Comparison of ENCODE assay signal across 8 mouse cellular contexts in genomic region chr6:122560427-122560826, GRCm38 (mm10). TPM values are rescaled to one million over a fixed set of nuclear protein-coding genes. Genes with fewer than 3 reads are reported as not detected.
DNase-seq lines count a peak whose midpoint lies in the region; ATAC-seq and TF ChIP-seq lines count a peak whose summit lies in the region.

No protein-coding gene starts in this region.

- peak overlapping the region; percentile 20; the same call in 1 of the 2 replicates for H3K4me3 ChIP-seq in embryonic facial prominence, embryonic 13.5 days
- peak overlapping the region; percentile 18 for H3K4me3 ChIP-seq in limb, embryonic 13.5 days
- H3K4me3 ChIP-seq in midbrain, postnatal 0 days (ENCODE audit: low read depth, low read length) = no peak overlapping the region

- H3K27me3 ChIP-seq in embryonic facial prominence, embryonic 13.5 days = peaks cover 23% of the 10 kb centered on the region
- H3K27me3 ChIP-seq in limb, embryonic 13.5 days = peaks cover 18% of the 10 kb centered on the region
- H3K27me3 ChIP-seq in midbrain, postnatal 0 days (ENCODE audit: insufficient read depth, low read length) = no peaks in the 10 kb centered on the region

- TF ChIP-seq CTCF in midbrain, postnatal 0 days (IDR thresholded peaks at IDR 0.05) = peak; percentile 95

- no peak overlapping the region for H3K27ac ChIP-seq in embryonic facial prominence, embryonic 13.5 days
- H3K27ac ChIP-seq in limb, embryonic 13.5 days = no peak overlapping the region
- H3K27ac ChIP-seq in midbrain, postnatal 0 days (ENCODE audit: low read depth, low read length) = no peak overlapping the region

- DNase-seq in A20 (ENCODE audit: low read depth, low spot score) = peak; percentile 90
- peak; percentile 26 to 48 for DNase-seq in adrenal gland, postnatal 4 days (ENCODE audit: low spot score in 2 of 2)
- peak; percentile 63 for DNase-seq in heart, adult 8-10 months (ENCODE audit: low spot score)
- DNase-seq in kidney, adult 8-10 months = peak; percentile 55 to 77
- DNase-seq in midbrain, postnatal 0 days (ENCODE audit: low spot score) = peak; percentile 89
- DNase-seq in spleen, postnatal 10 days (ENCODE audit: low spot score in 2 of 2) = peak; percentile 62 to 82

- no peaks in the 10 kb centered on the region for H3K4me1 ChIP-seq in embryonic facial prominence, embryonic 13.5 days
- peaks cover 14% of the 10 kb centered on the region; the same call in 1 of the 2 replicates for H3K4me1 ChIP-seq in limb, embryonic 13.5 days
- no peaks in the 10 kb centered on the region for H3K4me1 ChIP-seq in midbrain, postnatal 0 days (ENCODE audit: insufficient read depth, low read length)

- no peak overlapping the region for H3K9ac ChIP-seq in embryonic facial prominence, embryonic 13.5 days
- no peak overlapping the region for H3K9ac ChIP-seq in limb, embryonic 13.5 days
- 0 out of 2 replicates have a peak overlapping the region, but pooled peaks have one; percentile 44 for H3K9ac ChIP-seq in midbrain, postnatal 0 days (replicated peaks; ENCODE audit: low read length, poor library complexity, severe bottlenecking)

- ATAC-seq in embryonic facial prominence, embryonic 13.5 days (ENCODE audit: insufficient number of reproducible peaks, insufficient read depth, low FRiP score, low TSS enrichment, low read depth) = no peak
- ATAC-seq in limb, embryonic 13.5 days (ENCODE audit: low FRiP score, low read depth) = 0 out of 2 replicates have a peak, but pooled peaks have one; percentile 24
- ATAC-seq in midbrain, postnatal 0 days (ENCODE audit: low FRiP score) = peak; percentile 36

- no peaks in the 10 kb centered on the region for H3K36me3 ChIP-seq in embryonic facial prominence, embryonic 13.5 days
- H3K36me3 ChIP-seq in limb, embryonic 13.5 days = no peaks in the 10 kb centered on the region
- no peaks in the 10 kb centered on the region for H3K36me3 ChIP-seq in midbrain, postnatal 0 days (ENCODE audit: insufficient read depth, low read length)

- H3K4me2 ChIP-seq in embryonic facial prominence, embryonic 13.5 days = peak overlapping the region; percentile 50
- H3K4me2 ChIP-seq in limb, embryonic 13.5 days (replicated peaks) = peak overlapping the region; percentile 53
- H3K4me2 ChIP-seq in midbrain, postnatal 0 days (ENCODE audit: low read depth, low read length, poor library complexity, severe bottlenecking) = peak overlapping the region; percentile 34

- 8% methylated on average over 16 of the region's 17 CpGs for WGBS in embryonic facial prominence, embryonic 13.5 days
- WGBS in limb, embryonic 13.5 days = 12% methylated on average over 17 of the region's 17 CpGs
- WGBS in midbrain, postnatal 0 days = 5% methylated on average over 17 of the region's 17 CpGs

- no peaks in the 10 kb centered on the region for H3K9me3 ChIP-seq in embryonic facial prominence, embryonic 13.5 days
- no peaks in the 10 kb centered on the region for H3K9me3 ChIP-seq in limb, embryonic 13.5 days
- H3K9me3 ChIP-seq in midbrain, postnatal 0 days (ENCODE audit: low read length) = no peaks in the 10 kb centered on the region

RNA-seq across cellular contexts. Expression of gene Aicda, which starts 6.8 kb away (rescaled TPM):
- total RNA-seq in adrenal gland, postnatal 4 days (2021) = not detected
- 0.11 TPM in 1 of 2 replicates, not detected in the other for polyA plus RNA-seq in embryonic facial prominence, embryonic 13.5 days (2015; fragmentation: Nextera tagmentation; extraction: Ambion mirVana)
- not detected for total RNA-seq in heart, adult 8-10 months (2022)
- polyA plus RNA-seq in limb, embryonic 13.5 days (2015; fragmentation: Nextera tagmentation; extraction: Ambion mirVana) = 0.32 and 0.43 TPM in 2 replicates
- 0.11 and 1.3 TPM in 2 replicates for total RNA-seq in midbrain, postnatal 0 days (2014; rRNA removed)
- polyA plus RNA-seq in midbrain, postnatal 0 days (2015; fragmentation: Nextera tagmentation; extraction: Ambion mirVana) = 0.49 and 0.53 TPM in 2 replicates

RNA-seq across cellular contexts. Expression of gene Apobec1, which starts 41.8 kb away (rescaled TPM):
- 10 to 100 TPM; 10.1 to 13.1 TPM for total RNA-seq in adrenal gland, postnatal 4 days (2021)
- 2.5 and 3.2 TPM in 2 replicates for polyA plus RNA-seq in embryonic facial prominence, embryonic 13.5 days (2015; fragmentation: Nextera tagmentation; extraction: Ambion mirVana)
- total RNA-seq in heart, adult 8-10 months (2022) = 1 to 10 TPM; 1.7 to 5.5 (median 4.9) TPM
- 2.4 and 3.7 TPM in 2 replicates for polyA plus RNA-seq in limb, embryonic 13.5 days (2015; fragmentation: Nextera tagmentation; extraction: Ambion mirVana)
- 0.88 and 0.90 TPM in 2 replicates for total RNA-seq in midbrain, postnatal 0 days (2014; rRNA removed)
- 1.7 and 2.1 TPM in 2 replicates for polyA plus RNA-seq in midbrain, postnatal 0 days (2015; fragmentation: Nextera tagmentation; extraction: Ambion mirVana)

RNA-seq across cellular contexts. Expression of gene Gdf3, which starts 49.5 kb away (rescaled TPM):
- total RNA-seq in adrenal gland, postnatal 4 days (2021) = not detected
- polyA plus RNA-seq in embryonic facial prominence, embryonic 13.5 days (2015; fragmentation: Nextera tagmentation; extraction: Ambion mirVana) = 0.17 TPM in 1 of 2 replicates, not detected in the other
- not detected for total RNA-seq in heart, adult 8-10 months (2022)
- 0.13 and 0.14 TPM in 2 replicates for polyA plus RNA-seq in limb, embryonic 13.5 days (2015; fragmentation: Nextera tagmentation; extraction: Ambion mirVana)
- not detected in 2 replicates for total RNA-seq in midbrain, postnatal 0 days (2014; rRNA removed)
- polyA plus RNA-seq in midbrain, postnatal 0 days (2015; fragmentation: Nextera tagmentation; extraction: Ambion mirVana) = not detected in 2 replicates

RNA-seq across cellular contexts. Expression of gene Mfap5, which starts 54.8 kb away (rescaled TPM):
- total RNA-seq in adrenal gland, postnatal 4 days (2021) = 10 to 100 TPM; 42.8 to 44.2 TPM
- 1.7 and 2.0 TPM in 2 replicates for polyA plus RNA-seq in embryonic facial prominence, embryonic 13.5 days (2015; fragmentation: Nextera tagmentation; extraction: Ambion mirVana)
- 10 to 100 TPM; 15.7 to 18.2 (median 18.0) TPM for total RNA-seq in heart, adult 8-10 months (2022)
- 6.6 and 6.8 TPM in 2 replicates for polyA plus RNA-seq in limb, embryonic 13.5 days (2015; fragmentation: Nextera tagmentation; extraction: Ambion mirVana)
- 1.9 and 2.5 TPM in 2 replicates for total RNA-seq in midbrain, postnatal 0 days (2014; rRNA removed)
- polyA plus RNA-seq in midbrain, postnatal 0 days (2015; fragmentation: Nextera tagmentation; extraction: Ambion mirVana) = 6.5 and 10.1 TPM in 2 replicates

Comparison
In these comparisons a context has a peak if more than half of its experiments do, and no peak if none do; other contexts are left out.
1. DNase-seq: peak in every context shown above with its lines; median percentile 90 in A20; 89 in midbrain, postnatal 0 days; 72 in spleen, postnatal 10 days; 66 in kidney, adult 8-10 months; 63 in heart, adult 8-10 months; 37 in adrenal gland, postnatal 4 days.